Mouse (Mus musculus) heart, embryonic 16.5 days (tissue): ENCODE measurements around the gene Habp2. TPM values are rescaled to one million over a fixed set of nuclear protein-coding genes. Genes with fewer than 3 reads are reported as not detected.

Experiments used
- ATAC-seq: fragments of 200-750 bp; cut with Nextera tagmentation; replicated peaks from 2 replicates; pipeline ENCODE4 v1.8.0; 2017; ENCODE audit warnings: moderate number of reproducible peaks; ENCODE audit not compliant: insufficient read depth, low FRiP score; ENCODE audit errors: extremely low read depth
- H3K27ac ChIP-seq: fragments of 300-500 bp; sonication (generic); 2 replicates; pipeline ENCODE4 v1.5.1; 2014; ENCODE audit warnings: mild to moderate bottlenecking, low read length, control low read depth, moderate library complexity
- H3K27me3 ChIP-seq: fragments of 300-500 bp; sonication (generic); 2 replicates; pipeline ENCODE4 v1.6.1; 2014; ENCODE audit warnings: low read length, mixed read lengths; ENCODE audit not compliant: control insufficient read depth, insufficient read depth
- H3K36me3 ChIP-seq: fragments of 300-500 bp; sonication (generic); 2 replicates; pipeline ENCODE4 v1.6.1; 2014; ENCODE audit not compliant: control insufficient read depth, insufficient read depth
- H3K4me1 ChIP-seq: fragments of 300-500 bp; sonication (generic); 2 replicates; pipeline ENCODE4 v1.6.1; 2014; ENCODE audit warnings: low read length, mixed read lengths; ENCODE audit not compliant: control insufficient read depth, insufficient read depth
- H3K4me2 ChIP-seq: fragments of 300-500 bp; sonication (generic); 2 replicates; pipeline ENCODE4 v1.6.1; 2014; ENCODE audit warnings: low read depth, mild to moderate bottlenecking, control low read depth, low read length
- H3K4me3 ChIP-seq: fragments of 300-500 bp; sonication (generic); 2 replicates; pipeline ENCODE4 v1.5.1; 2014; ENCODE audit warnings: mild to moderate bottlenecking, control low read depth, low read length
- H3K9ac ChIP-seq: fragments of 300-500 bp; sonication (generic); 2 replicates; pipeline ENCODE4 v1.6.1; 2014; ENCODE audit warnings: low read length, control low read depth
- H3K9me3 ChIP-seq: fragments of 300-500 bp; sonication (generic); replicated peaks from 2 replicates; pipeline ENCODE4 v1.6.1; 2016; ENCODE audit warnings: low read length; ENCODE audit not compliant: control insufficient read depth
- WGBS: fragments of 180-500 bp; shearing (Covaris S2); extraction: QIAGEN DNeasy Blood & Tissue Kit; methylation state at CpG from one replicate; pipeline ENCODE4 v1.1.7; 2014; 5-methylcytosine and 5-hydroxymethylcytosine counted together
- polyA plus RNA-seq: library from polyadenylated mRNA; unstranded; fragments of >200 nt; fragmentation: Nextera tagmentation; extraction: Ambion mirVana; gene quantifications from 2 replicates; pipeline ENCODE4 v1.2.1, GENCODE M21; 2015

The Habp2 gene
- 2.2 and 2.4 TPM in 2 replicates for polyA plus RNA-seq

DNA sequence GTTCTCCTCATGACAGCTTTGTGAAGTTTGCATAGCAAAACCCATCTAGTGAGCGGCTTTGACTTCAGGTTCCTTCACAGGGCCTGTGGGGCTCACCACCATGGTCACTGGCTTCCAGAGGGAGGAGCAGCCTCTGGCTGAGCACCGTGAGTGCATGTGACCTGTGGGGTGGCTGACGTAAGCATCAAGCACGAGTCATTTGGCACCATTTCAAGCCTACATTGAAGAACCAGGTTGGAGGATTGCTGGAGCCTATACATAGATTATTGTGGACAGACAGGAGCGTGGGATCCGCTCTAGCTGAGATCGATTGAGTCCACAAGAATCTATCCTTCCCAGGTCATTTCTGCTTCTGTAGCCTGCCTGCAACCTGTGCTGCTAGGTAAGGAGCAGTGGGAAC lies at the start of gene Habp2:
Gene Habp2, plus strand, starts transcription at position 272 of the 400 bp plus-strand sequence.
- Histone ChIP-seq H3K9ac (no peak within 1 kb of the TSS), H3K4me1 (no peaks in the 10 kb centered on the region), H3K4me2 (no peak within 1 kb of the TSS), H3K36me3 (no peaks in the 10 kb centered on the region), H3K9me3 (no peaks in the 10 kb centered on the region), H3K27me3 (no peaks in the 10 kb centered on the region), H3K4me3 (no peak within 1 kb of the TSS), H3K27ac (no peak within 1 kb of the TSS)
- no peak for ATAC-seq
- WGBS: 57% methylated on average over 7 of the region's 7 CpGs

DNA sequence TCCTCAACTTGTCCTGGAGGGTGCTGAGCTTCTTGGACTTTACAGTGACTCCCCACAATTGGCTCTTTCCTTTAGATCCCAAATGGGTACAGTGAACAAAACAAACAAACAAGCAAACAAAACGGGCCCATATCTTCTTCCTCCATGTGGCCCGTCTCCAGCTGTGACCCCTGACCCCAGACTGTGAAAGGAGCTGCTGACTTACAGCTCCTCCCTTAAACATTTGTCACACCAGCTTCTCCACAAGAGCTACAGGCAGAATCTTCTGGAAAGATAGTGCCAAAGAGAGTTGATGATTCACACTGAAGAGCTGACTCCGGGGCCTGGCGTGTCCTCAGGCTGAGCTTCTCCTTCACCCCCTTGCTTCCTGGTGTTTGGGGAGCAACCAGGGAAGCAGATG lies 48.4 kb upstream of the Habp2 start:
- no peak overlapping the region for H3K27ac ChIP-seq
- no peaks in the 10 kb centered on the region for H3K36me3 ChIP-seq
- WGBS: 50% methylated on average over 4 of the region's 4 CpGs
- no peak overlapping the region for H3K4me3 ChIP-seq
- no peaks in the 10 kb centered on the region for H3K9me3 ChIP-seq
- no peak for ATAC-seq
- no peak overlapping the region for H3K9ac ChIP-seq
- H3K4me2 ChIP-seq: no peak overlapping the region
- no peaks in the 10 kb centered on the region for H3K4me1 ChIP-seq
- no peaks in the 10 kb centered on the region for H3K27me3 ChIP-seq

DNA sequence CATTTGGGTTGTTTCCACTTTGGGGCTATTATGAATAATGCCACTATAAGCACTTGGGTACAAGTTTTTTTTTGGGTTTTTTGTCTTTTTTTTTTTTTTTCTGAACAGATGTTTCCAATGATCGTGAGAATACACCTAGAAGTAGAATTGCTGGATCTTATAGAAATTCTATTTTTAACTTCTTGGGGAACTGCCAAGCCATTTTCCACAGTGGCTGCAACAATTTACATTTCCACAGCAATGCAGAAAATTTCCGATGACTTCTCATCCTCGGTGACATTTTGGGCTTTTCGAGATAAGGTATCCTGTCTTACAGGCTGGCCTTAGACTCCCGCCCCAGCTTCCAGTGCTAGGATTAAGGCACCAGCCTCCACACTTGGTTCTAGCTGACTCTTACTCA lies 41.7 kb upstream of the Habp2 start:
- no peak overlapping the region for H3K27ac ChIP-seq
- 49% methylated on average over 5 of the region's 5 CpGs for WGBS
- ATAC-seq: no peak
- no peak overlapping the region for H3K9ac ChIP-seq
- H3K9me3 ChIP-seq: no peaks in the 10 kb centered on the region
- no peaks in the 10 kb centered on the region for H3K27me3 ChIP-seq
- no peak overlapping the region for H3K4me2 ChIP-seq
- H3K4me3 ChIP-seq: no peak overlapping the region
- 0 out of 2 replicates have a peak, but pooled peaks cover 2% of the 10 kb centered on the region for H3K4me1 ChIP-seq
- H3K36me3 ChIP-seq: no peaks in the 10 kb centered on the region

DNA sequence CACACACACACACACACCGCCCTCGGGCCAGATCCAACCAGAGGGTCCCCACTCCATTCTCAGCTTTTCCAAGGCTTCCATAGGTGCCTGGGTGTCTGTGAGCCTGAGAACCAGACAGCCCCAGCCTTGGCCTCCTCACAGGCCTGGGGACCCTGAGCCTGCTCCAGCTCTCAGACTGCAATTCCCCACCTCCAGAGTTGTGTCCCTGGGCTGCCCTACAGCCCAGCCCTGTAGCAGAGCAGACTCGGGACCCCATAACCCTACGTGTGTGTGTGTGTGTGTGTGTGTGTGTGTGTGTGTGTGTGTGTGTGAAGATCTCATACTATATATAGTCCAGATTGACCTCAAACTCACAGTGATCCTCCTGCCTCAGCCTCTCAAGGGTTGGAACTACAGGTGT lies 34.1 kb upstream of the Habp2 start:
- H3K9me3 ChIP-seq: no peaks in the 10 kb centered on the region
- no peak overlapping the region for H3K4me3 ChIP-seq
- no peak overlapping the region for H3K9ac ChIP-seq
- no peaks in the 10 kb centered on the region for H3K36me3 ChIP-seq
- H3K4me1 ChIP-seq: no peaks in the 10 kb centered on the region
- ATAC-seq: no peak
- 79% methylated on average over 4 of the region's 4 CpGs for WGBS
- H3K27ac ChIP-seq: no peak overlapping the region
- H3K4me2 ChIP-seq: no peak overlapping the region
- no peaks in the 10 kb centered on the region for H3K27me3 ChIP-seq

DNA sequence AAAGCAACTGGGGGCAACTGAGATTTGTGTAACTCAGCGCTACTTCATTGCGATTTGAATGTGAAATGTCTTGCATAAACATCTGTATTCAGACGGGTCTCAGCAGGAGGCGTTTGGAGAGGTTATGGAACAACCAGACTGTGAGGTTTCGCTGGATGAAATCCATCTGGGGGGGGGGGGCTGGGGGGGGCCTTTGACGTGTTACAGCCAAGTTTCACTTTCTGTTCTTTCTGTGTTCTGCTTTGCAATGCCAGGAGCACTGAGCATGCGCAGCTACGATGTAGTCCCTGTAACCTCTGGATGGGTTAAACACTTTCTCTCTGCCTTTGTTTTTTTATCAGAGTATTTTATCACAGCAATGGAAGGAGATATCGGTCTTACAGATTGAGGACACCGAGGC lies 33.7 kb upstream of the Habp2 start:
- H3K4me2 ChIP-seq: no peak overlapping the region; the same call in 1 of the 2 replicates
- H3K4me3 ChIP-seq: no peak overlapping the region
- H3K9ac ChIP-seq: no peak overlapping the region
- ATAC-seq: no peak
- 70% methylated on average over 10 of the region's 10 CpGs for WGBS
- H3K4me1 ChIP-seq: no peaks in the 10 kb centered on the region
- H3K36me3 ChIP-seq: no peaks in the 10 kb centered on the region
- H3K27ac ChIP-seq: no peak overlapping the region; the same call in 1 of the 2 replicates
- no peaks in the 10 kb centered on the region for H3K9me3 ChIP-seq
- H3K27me3 ChIP-seq: no peaks in the 10 kb centered on the region

DNA sequence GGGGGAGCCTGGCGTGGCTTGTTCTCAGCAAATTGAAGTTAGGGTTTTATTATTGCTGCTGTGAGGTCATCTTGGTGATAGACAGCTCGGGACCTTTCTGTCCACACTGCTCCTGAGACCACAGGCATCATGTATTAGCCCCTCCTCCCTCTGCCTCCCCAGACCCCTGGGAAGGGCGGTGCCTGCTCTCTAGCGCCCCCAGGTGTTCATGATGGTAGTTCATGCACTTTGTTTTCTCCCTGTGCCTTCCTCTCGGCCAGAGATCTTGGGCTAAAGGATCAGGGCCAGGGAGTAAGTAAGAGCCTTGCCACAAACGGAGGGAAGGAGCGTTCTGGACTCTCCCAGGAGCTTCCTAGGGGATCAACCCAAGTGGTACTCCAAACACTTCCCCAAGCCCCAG lies 32.2 kb upstream of the Habp2 start:
- Histone ChIP-seq H3K9me3 (no peaks in the 10 kb centered on the region), H3K9ac (no peak overlapping the region), H3K27me3 (no peaks in the 10 kb centered on the region), H3K4me1 (no peaks in the 10 kb centered on the region), H3K27ac (no peak overlapping the region), H3K4me3 (no peak overlapping the region), H3K4me2 (no peak overlapping the region), H3K36me3 (no peaks in the 10 kb centered on the region)
- ATAC-seq: no peak
- WGBS: 46% methylated on average over 7 of the region's 7 CpGs

DNA sequence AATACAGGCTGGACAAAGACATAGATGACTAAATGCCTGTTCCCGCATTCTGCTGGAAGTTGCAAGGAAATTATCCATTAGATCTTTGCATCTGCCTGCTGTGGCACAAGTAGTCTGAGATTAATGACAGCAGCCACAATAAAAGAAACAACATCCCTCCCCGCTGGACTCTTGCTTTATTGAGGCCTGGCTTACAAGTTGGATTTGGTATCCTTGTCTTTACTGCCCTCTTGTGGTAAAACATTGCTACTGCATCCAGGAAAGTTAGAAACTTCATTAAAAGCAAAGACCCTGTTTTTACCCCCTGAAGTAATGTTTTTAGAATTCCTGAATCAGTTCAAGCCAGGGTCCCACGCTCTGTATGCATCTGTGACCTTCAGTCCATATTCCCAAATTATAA lies 31.4 kb upstream of the Habp2 start:
- Histone ChIP-seq H3K36me3 (no peaks in the 10 kb centered on the region), H3K4me3 (no peak overlapping the region), H3K27me3 (no peaks in the 10 kb centered on the region), H3K4me1 (no peaks in the 10 kb centered on the region), H3K9me3 (no peaks in the 10 kb centered on the region), H3K27ac (no peak overlapping the region), H3K4me2 (no peak overlapping the region), H3K9ac (no peak overlapping the region)
- WGBS: 31% methylated on average over 3 of the region's 3 CpGs
- no peak for ATAC-seq

DNA sequence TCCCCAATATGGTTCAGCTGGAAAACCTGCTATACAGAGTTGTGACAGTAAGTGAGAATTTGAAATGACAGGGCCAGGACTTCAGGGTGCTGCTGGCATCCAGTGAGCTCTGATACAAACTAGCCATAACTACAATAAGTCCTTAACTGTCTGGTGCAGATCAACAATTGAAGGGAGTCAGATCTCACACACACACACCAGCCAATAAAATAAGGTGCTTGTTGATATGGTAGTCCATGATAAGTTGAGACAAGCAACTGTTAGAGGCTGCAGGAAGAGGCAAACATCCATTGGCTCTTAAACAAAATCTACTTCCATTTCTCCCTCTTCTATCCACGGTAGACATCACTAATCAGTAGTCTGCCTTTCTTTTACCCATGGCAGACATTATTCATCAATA lies 30.7 kb upstream of the Habp2 start:
- Histone ChIP-seq H3K36me3 (no peaks in the 10 kb centered on the region), H3K4me3 (no peak overlapping the region), H3K4me1 (no peaks in the 10 kb centered on the region), H3K9ac (no peak overlapping the region), H3K27me3 (no peaks in the 10 kb centered on the region), H3K9me3 (no peaks in the 10 kb centered on the region), H3K27ac (no peak overlapping the region), H3K4me2 (no peak overlapping the region)
- 13% methylated on average over 1 of the region's 1 CpGs for WGBS
- no peak for ATAC-seq

DNA sequence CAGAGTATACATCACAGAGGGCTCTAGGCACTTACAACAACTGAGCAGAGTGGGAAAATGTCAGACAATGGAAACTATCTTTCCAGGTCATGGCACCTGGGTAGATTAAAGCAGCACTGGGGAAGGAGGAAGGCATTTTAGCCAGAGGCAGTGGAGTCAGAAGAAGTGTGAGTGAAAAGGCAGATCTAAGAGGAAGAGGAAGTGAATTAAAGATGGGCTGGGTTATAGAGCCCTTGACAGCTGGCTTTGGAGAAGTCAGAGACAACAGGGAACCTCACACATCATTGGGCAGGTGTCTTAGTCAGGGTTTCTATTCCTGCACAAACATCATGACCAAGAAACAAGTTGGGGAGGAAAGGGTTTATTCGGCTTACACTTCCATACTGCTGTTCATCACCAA lies 30.2 kb upstream of the Habp2 start:
- Histone ChIP-seq H3K27ac (no peak overlapping the region), H3K9me3 (no peaks in the 10 kb centered on the region), H3K36me3 (no peaks in the 10 kb centered on the region), H3K4me1 (no peaks in the 10 kb centered on the region), H3K27me3 (no peaks in the 10 kb centered on the region), H3K4me3 (no peak overlapping the region), H3K9ac (no peak overlapping the region), H3K4me2 (no peak overlapping the region)
- WGBS: no CpG with 5 or more reads among the region's 1 CpGs
- ATAC-seq: no peak

DNA sequence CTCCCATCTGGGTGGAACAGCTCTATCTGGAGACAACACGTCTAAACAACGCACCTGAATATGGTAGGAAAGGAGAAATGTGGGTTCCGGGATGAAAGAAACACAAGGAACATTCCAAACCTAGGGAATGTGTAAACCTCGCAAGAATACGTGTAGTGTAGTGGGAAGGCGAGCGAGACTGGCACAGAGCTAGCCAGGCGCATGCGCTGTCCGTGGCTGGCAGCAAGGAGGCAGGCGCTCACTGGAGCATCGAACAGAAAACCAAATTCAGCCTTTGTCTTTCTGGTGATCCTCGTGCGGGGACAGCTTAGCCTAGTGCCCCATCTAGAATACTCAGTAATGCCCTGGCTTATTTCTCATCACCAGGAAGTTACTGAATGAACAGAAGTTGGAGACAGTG lies 23.2 kb upstream of the Habp2 start:
- no peak overlapping the region for H3K9ac ChIP-seq
- no peaks in the 10 kb centered on the region for H3K4me1 ChIP-seq
- no peak for ATAC-seq
- H3K27me3 ChIP-seq: no peaks in the 10 kb centered on the region
- H3K9me3 ChIP-seq: no peaks in the 10 kb centered on the region
- H3K4me3 ChIP-seq: no peak overlapping the region
- H3K4me2 ChIP-seq: no peak overlapping the region; the same call in 1 of the 2 replicates
- no peaks in the 10 kb centered on the region for H3K36me3 ChIP-seq
- WGBS: 71% methylated on average over 14 of the region's 14 CpGs
- H3K27ac ChIP-seq: no peak overlapping the region
